Mouse (Mus musculus): Measurements from ENCODE around the gene Kdelc2. TPM values are rescaled to one million over a fixed set of nuclear protein-coding genes. Genes with fewer than 3 reads are reported as not detected.

Kdelc2 gene
- polyA plus RNA-seq, 1 experiment, result 3.8 TPM

DNA sequence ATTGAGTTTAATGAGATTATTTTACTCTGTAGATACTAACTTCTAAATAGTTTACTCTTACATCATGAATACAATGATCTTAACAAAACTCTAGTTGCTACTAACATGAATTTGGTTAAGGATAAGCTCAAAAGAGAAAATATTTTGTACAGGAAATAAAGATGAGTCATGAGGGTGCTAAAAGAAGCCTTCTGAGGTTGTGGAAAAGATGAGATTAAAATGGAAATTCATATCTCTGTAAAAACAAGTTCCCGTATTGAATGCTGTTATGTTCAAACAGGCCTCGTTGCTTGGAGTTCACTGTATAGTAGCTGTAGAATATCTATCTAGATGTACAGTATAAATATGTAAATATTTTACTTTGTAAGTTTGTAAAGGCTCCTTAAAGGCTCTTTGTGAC is 3.2 kb upstream of the Kdelc2 start:
- TF ChIP-seq CTCF (IDR thresholded peaks at IDR 0.05; ENCODE audit: extremely low read depth, insufficient read depth, low read length), result no peak
- no peak for TF ChIP-seq POLR2A (IDR thresholded peaks at IDR 0.05; ENCODE audit: extremely low read depth, insufficient read depth, low read length)
- Histone ChIP-seq H3K4me1 (ENCODE audit: control insufficient read depth, insufficient read depth, low read length) (no peaks in the 10 kb centered on the region), H3K4me3 (ENCODE audit: insufficient read depth, low read length) (no peak overlapping the region), H3K27ac (ENCODE audit: insufficient read depth, low read length) (no peak overlapping the region)

DNA sequence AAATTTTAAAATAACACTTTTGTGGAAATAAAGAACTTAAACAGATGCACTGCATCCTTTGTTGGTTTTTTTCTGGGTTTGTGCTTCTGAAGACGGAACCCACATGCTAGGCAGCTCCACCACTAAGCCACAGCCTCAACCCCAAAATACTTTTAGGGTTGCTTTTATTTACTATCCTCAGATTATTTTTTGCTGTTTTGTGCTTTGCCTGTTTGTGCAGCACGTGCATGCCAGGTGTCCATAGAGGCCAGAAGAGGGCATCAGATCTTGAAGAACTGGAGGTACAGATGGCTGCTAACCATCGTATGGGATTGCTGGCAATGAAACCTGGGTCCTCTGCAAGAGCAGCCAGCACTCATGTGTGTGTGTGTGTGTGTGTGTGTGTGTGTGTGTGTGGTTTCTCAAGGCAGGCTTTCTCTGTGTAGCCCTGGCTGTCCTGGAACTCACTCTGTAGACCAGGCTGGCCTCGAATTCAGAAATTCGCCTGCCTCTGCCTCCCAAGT is 2.7 kb upstream of the Kdelc2 start:
- H3K4me3 ChIP-seq (ENCODE audit: insufficient read depth, low read length), result no peak overlapping the region
- no peak for TF ChIP-seq CTCF (IDR thresholded peaks at IDR 0.05; ENCODE audit: extremely low read depth, insufficient read depth, low read length)
- TF ChIP-seq POLR2A (IDR thresholded peaks at IDR 0.05; ENCODE audit: extremely low read depth, insufficient read depth, low read length), result no peak
- H3K27ac ChIP-seq (ENCODE audit: insufficient read depth, low read length), result no peak overlapping the region
- no peaks in the 10 kb centered on the region for H3K4me1 ChIP-seq (ENCODE audit: control insufficient read depth, insufficient read depth, low read length)

DNA sequence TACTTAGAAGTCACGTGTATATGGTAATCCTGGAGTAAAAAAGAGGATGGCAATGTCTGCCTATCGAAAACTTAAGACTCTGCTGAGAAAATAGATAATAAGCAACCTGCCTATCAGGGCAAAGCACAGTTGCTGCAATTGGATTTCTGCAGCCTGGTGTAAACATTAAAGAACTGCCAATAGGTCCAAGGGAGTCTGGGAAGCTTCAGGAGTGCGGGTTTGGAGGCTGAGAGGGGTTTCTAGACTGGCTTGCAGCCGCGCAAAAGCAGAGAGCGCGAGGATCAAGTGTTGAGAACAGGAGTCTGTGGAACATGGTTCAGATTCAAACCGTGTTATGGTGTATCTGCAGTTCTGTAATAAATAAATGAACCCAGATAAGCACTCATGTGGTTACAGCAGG is 1.0 kb downstream of the Kdelc2 start:
- TF ChIP-seq POLR2A (IDR thresholded peaks at IDR 0.05; ENCODE audit: extremely low read depth, insufficient read depth, low read length) (no peak), CTCF (IDR thresholded peaks at IDR 0.05; ENCODE audit: extremely low read depth, insufficient read depth, low read length) (no peak)
- Histone ChIP-seq H3K27ac (ENCODE audit: insufficient read depth, low read length) (no peak overlapping the region), H3K4me1 (ENCODE audit: control insufficient read depth, insufficient read depth, low read length) (no peaks in the 10 kb centered on the region), H3K4me3 (ENCODE audit: insufficient read depth, low read length) (peak overlapping the region; percentile 66)

DNA sequence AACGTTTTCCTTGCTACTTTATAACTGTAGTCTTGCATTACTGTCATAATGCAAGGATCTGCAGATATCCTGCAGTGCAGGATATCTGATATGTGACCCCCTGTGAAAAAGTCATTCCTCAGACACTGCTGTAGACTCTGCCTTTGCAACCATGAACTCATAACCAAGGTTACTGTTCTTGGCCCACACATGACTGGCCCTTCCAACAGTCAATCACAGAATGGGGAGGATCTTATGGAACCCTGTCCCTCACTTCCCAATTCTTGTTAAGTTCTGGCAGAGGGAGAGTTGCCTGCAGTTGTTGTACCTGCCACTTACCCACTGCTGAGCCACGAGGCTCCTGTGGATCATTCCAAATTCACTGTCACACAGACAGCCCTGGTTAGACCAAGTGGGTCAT is 3.6 kb downstream of the Kdelc2 start:
- TF ChIP-seq CTCF (IDR thresholded peaks at IDR 0.05; ENCODE audit: extremely low read depth, insufficient read depth, low read length) (no peak), POLR2A (IDR thresholded peaks at IDR 0.05; ENCODE audit: extremely low read depth, insufficient read depth, low read length) (no peak)
- no peak overlapping the region for H3K27ac ChIP-seq (ENCODE audit: insufficient read depth, low read length)
- no peaks in the 10 kb centered on the region for H3K4me1 ChIP-seq (ENCODE audit: control insufficient read depth, insufficient read depth, low read length)
- H3K4me3 ChIP-seq (ENCODE audit: insufficient read depth, low read length), result no peak overlapping the region

DNA sequence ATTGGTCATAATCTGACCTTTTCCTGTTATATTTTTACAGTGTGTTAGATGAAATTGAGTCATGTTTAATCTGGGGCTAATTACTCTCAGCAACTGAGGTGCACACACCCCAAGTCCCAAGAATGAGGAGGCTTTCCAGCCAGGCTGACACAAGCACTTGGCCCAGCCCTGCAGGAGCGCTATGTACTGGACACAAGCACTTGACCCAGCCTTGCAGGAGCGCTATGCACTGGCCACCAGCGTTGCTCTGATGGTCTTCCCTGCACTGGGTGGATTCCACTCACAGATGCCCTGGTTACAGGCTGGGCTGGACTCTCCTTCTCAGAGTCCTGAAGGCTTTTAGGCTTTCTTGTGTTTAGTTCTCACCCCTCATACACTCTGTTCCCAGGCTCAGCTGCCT is 5.3 kb downstream of the Kdelc2 start:
- H3K4me1 ChIP-seq (ENCODE audit: control insufficient read depth, insufficient read depth, low read length), result no peaks in the 10 kb centered on the region
- no peak overlapping the region for H3K27ac ChIP-seq (ENCODE audit: insufficient read depth, low read length)
- TF ChIP-seq POLR2A (IDR thresholded peaks at IDR 0.05; ENCODE audit: extremely low read depth, insufficient read depth, low read length) (no peak), CTCF (IDR thresholded peaks at IDR 0.05; ENCODE audit: extremely low read depth, insufficient read depth, low read length) (no peak)
- H3K4me3 ChIP-seq (ENCODE audit: insufficient read depth, low read length), result no peak overlapping the region

DNA sequence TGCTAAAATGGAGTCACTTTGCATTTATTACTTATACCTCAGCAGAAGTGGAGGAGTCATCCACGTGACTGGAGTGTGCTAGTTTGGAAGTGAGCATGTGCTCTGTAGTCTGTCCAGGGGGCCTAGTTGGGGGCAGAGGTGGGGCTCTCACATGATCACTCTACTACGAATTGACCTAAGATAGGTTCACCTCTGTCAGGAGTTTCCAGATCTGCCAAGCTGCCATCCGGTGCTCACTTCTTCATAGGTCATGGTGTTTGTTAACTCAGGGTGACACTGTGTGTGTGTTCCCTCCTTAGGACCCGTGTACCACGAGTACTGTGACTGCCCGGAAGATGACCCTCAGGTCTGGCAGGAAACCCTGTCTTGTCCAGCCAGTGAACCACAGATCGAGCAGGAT is 6.3 kb downstream of the Kdelc2 start:
- no peak for TF ChIP-seq POLR2A (IDR thresholded peaks at IDR 0.05; ENCODE audit: extremely low read depth, insufficient read depth, low read length)
- no peak for TF ChIP-seq CTCF (IDR thresholded peaks at IDR 0.05; ENCODE audit: extremely low read depth, insufficient read depth, low read length)
- Histone ChIP-seq H3K4me1 (ENCODE audit: control insufficient read depth, insufficient read depth, low read length) (no peaks in the 10 kb centered on the region), H3K4me3 (ENCODE audit: insufficient read depth, low read length) (no peak overlapping the region), H3K27ac (ENCODE audit: insufficient read depth, low read length) (no peak overlapping the region)

DNA sequence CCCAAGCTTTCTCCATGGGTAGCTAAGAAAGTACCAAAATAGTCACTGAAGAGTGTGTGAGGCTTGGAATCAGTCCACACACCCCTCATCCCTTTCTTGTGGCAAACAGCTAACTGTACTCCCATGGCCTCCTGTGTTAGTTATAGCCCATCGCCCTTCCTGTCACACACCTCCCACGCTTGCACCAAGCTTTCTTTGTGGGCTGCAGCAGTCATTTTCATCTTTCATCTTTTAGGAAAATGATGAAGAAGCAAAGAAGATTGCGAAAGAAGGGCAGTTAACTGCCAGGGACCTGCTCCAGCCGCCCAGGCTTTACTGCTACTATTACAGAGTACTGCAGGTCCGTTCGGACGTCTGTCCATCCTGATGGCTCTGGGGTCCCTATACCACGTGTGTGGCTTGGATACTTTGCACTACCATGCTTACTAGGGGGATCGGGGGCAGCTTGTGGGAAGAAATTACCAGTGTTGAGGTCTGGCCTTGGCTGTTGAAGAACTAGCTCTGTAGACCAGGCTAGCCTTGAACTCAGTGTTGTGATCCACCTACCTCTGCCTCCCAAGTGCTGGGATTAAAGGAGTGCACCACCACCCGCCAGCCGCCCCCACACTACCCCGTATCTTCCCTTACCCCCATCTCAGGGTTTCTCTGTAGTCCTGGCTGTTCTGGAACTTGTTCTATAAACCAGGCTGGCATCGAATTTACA is 14.0 kb downstream of the Kdelc2 start:
- H3K4me3 ChIP-seq (ENCODE audit: insufficient read depth, low read length), result no peak overlapping the region
- no peak overlapping the region for H3K27ac ChIP-seq (ENCODE audit: insufficient read depth, low read length)
- peaks cover 4% of the 10 kb centered on the region; the same call in 1 of the 2 replicates for H3K4me1 ChIP-seq (ENCODE audit: control insufficient read depth, insufficient read depth, low read length)
- TF ChIP-seq POLR2A (IDR thresholded peaks at IDR 0.05; ENCODE audit: extremely low read depth, insufficient read depth, low read length), result no peak
- TF ChIP-seq CTCF (IDR thresholded peaks at IDR 0.05; ENCODE audit: extremely low read depth, insufficient read depth, low read length), result no peak

DNA sequence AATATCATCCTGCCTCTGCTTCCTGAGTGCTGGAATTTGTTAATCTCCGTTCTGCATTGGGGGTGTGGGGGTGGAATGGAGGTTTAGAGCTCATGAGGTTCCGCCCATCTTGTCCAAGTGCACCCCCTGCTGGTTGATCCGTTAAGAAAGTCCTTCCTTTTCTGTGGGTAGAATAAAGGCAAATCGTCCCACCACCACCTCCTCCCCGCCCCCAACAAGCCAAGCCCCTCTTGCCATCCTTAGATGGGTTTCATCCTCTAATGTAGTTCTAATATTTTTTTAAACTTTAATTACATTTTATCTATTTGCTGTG is 14.5 kb downstream of the Kdelc2 start:
- peaks cover 4% of the 10 kb centered on the region; the same call in 1 of the 2 replicates for H3K4me1 ChIP-seq (ENCODE audit: control insufficient read depth, insufficient read depth, low read length)
- H3K27ac ChIP-seq (ENCODE audit: insufficient read depth, low read length), result no peak overlapping the region
- H3K4me3 ChIP-seq (ENCODE audit: insufficient read depth, low read length), result no peak overlapping the region
- TF ChIP-seq CTCF (IDR thresholded peaks at IDR 0.05; ENCODE audit: extremely low read depth, insufficient read depth, low read length) (peak; percentile 68), POLR2A (IDR thresholded peaks at IDR 0.05; ENCODE audit: extremely low read depth, insufficient read depth, low read length) (no peak)

DNA sequence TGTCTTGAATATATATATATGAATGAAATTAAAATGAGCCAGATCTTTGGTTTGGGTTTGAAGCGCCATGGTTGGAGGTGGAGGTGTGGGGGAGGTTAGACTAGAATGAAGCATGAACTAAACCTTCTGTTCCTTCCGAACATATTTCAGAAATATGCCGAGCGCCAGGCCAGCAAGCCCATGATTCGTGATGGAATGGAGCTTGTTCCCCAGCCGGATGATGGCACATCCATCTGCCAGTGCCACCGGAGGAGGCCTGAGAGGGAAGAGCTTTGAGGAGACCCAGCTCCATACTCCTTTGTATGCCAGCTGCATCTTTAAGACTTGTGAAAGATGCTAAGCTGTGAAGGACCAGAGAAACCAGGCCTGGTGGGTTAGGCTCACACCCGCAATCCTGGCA is 15.7 kb downstream of the Kdelc2 start:
- no peak for TF ChIP-seq POLR2A (IDR thresholded peaks at IDR 0.05; ENCODE audit: extremely low read depth, insufficient read depth, low read length)
- no peak for TF ChIP-seq CTCF (IDR thresholded peaks at IDR 0.05; ENCODE audit: extremely low read depth, insufficient read depth, low read length)
- Histone ChIP-seq H3K4me1 (ENCODE audit: control insufficient read depth, insufficient read depth, low read length) (peaks cover 4% of the 10 kb centered on the region; the same call in 1 of the 2 replicates), H3K27ac (ENCODE audit: insufficient read depth, low read length) (no peak overlapping the region), H3K4me3 (ENCODE audit: insufficient read depth, low read length) (no peak overlapping the region)

DNA sequence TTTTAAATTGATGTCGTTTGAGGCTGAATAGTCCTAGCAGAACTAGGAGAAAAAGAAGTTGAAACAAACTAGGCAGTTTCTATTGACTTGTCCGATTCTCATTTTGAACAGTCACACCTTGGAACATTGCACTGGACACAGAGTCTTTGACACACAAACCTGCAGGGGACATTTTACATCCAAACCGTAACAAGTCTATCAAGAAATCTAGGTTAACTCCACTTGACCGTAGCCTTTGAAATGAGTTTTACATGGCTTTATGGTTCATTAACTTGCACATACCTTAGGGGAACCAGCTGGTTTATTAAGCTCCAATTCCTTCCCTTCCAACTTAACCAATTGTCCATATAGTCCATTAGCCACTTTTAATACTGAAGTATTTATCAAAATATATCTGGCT is 16.9 kb downstream of the Kdelc2 start:
- H3K27ac ChIP-seq (ENCODE audit: insufficient read depth, low read length), result no peak overlapping the region
- H3K4me1 ChIP-seq (ENCODE audit: control insufficient read depth, insufficient read depth, low read length), result peaks cover 4% of the 10 kb centered on the region; the same call in 1 of the 2 replicates
- TF ChIP-seq CTCF (IDR thresholded peaks at IDR 0.05; ENCODE audit: extremely low read depth, insufficient read depth, low read length) (no peak), POLR2A (IDR thresholded peaks at IDR 0.05; ENCODE audit: extremely low read depth, insufficient read depth, low read length) (no peak)
- no peak overlapping the region for H3K4me3 ChIP-seq (ENCODE audit: insufficient read depth, low read length)
